Mouse (Mus musculus) liver, adult 2 months (tissue): ENCODE results near the gene Zan.
A peak's percentile ranks its signal among the peaks of the same experiment; 100 is the strongest.

Experiments
- CTCF ChIP-seq: fragments of 200-500 bp; IDR thresholded peaks from 2 replicates; pipeline ENCODE4 v1.5.1; 2011; ENCODE audit warnings: low read depth, low read length, control low read depth
- POLR2A ChIP-seq: fragments of 200-500 bp; IDR thresholded peaks from 2 replicates; pipeline ENCODE4 v1.6.1; 2011; ENCODE audit warnings: low read length, control low read depth; ENCODE audit not compliant: insufficient read depth; ENCODE audit errors: extremely low read depth

- TF ChIP-seq CTCF (0 out of 2 replicates have a peak, but pooled peaks have one; percentile 13), POLR2A (no peak)
Measured at GRCm38 (mm10) chr5:137504041-137504440, 27.2 kb upstream of the Zan start.
